Mouse (Mus musculus): ENCODE measurements at regions not wholly inside any gene's neighbourhood (a gene's known extent, or its start where the extent isn't known, plus 50 kb on each side); places are given as distances from the start of the nearest gene placed in this dataset.
"Not testable (repeated sequence)": the region's sequence is repeated elsewhere in the genome, so short reads cannot be mapped to it uniquely, and the experiment has no call there.

GRCm38 (mm10) chr13:10855947-10856561 lies 495.4 kb upstream of the Chrm3 start:
- DNase-seq (ENCODE audit: low read depth, low spot score) = not testable (repeated sequence)

GRCm38 (mm10) chr13:10845212-10845611 lies 484.6 kb upstream of the Chrm3 start:
- no peak for DNase-seq (ENCODE audit: low read depth, low spot score)

- DNase-seq (ENCODE audit: low read depth, low spot score) = no peak
Measured at GRCm38 (mm10) chr13:10799351-10799913, 438.8 kb upstream of the Chrm3 start.
